Mouse (Mus musculus) limb, embryonic 13.5 days (tissue): Measurements from ENCODE around the gene 1700129C05Rik. TPM values are rescaled to one million over a fixed set of nuclear protein-coding genes. Genes with fewer than 3 reads are reported as not detected.

ENCODE experiments used
- polyA plus RNA-seq: library from polyadenylated mRNA; unstranded; fragments of >200 nt; fragmentation: Nextera tagmentation; extraction: Ambion mirVana; gene quantifications from 2 replicates; pipeline ENCODE4 v1.2.1, GENCODE M21; 2015

The 1700129C05Rik gene
- polyA plus RNA-seq, 1 experiment from 2014 or later: not detected

Other genes with a start within 250 kb of the 1700129C05Rik start
- not detected in 2 replicates for gene Gm5142, start 35.9 kb upstream of the 1700129C05Rik start, polyA plus RNA-seq
- 77.3 and 78.6 TPM in 2 replicates for gene Rcbtb1, start 58.3 kb upstream of the 1700129C05Rik start, polyA plus RNA-seq
- not detected in 2 replicates for gene Gm6904, start 117.3 kb upstream of the 1700129C05Rik start, polyA plus RNA-seq
- not detected in 2 replicates for gene Phf11a, start 154.6 kb upstream of the 1700129C05Rik start, polyA plus RNA-seq
- gene Phf11b, start 198.5 kb upstream of the 1700129C05Rik start, polyA plus RNA-seq: 0.23 and 0.52 TPM in 2 replicates
- gene Phf11d, start 222.6 kb upstream of the 1700129C05Rik start, polyA plus RNA-seq: 0.64 and 0.65 TPM in 2 replicates